Comparison of ENCODE assay signal across 25 mouse cellular contexts in the genomic region with DNA sequence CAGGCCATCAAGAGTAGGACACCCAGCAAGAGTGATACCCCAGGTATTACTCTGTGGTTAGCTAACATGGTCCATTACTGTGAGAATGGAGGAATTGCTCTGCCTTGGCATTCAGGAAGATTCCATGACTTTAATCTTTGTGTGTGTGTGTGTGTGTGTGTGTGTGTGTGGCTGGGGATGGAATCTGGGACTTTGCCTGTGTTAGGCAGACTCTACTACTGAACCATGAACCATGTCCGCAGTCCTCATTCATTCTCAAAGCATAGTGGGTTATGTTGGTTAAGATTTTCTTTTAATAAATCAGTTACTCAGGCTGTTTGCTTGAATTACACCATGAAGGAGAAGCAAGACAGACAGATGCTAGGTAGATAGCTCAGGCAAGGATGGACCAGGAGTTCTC.
A peak's percentile ranks its signal among the peaks of the same experiment; 100 is the strongest.
DNase-seq lines count a peak whose midpoint lies in the region; ATAC-seq lines count a peak whose summit lies in the region.
"Had no signal": no experiment of that assay in that cellular context is flagged by ENCODE, and none has a peak within 500 bp of the region (broad histone marks: within the 10 kb centered on the region; RNA-seq: fewer than 3 reads in every experiment).

No protein-coding gene starts in this region.

- H3K4me3 ChIP-seq in kidney, embryonic 14.5 days (ENCODE audit: low read length), result no peak overlapping the region
- no peak overlapping the region for H3K4me3 ChIP-seq in kidney, embryonic 16.5 days (ENCODE audit: low read length)
- H3K4me3 ChIP-seq: forebrain, embryonic 10.5 days; forebrain, embryonic 13.5 days; heart, adult 2 months; heart, embryonic 10.5 days; heart, embryonic 13.5 days had no signal

- H3K27ac ChIP-seq in kidney, embryonic 14.5 days (ENCODE audit: low read depth, low read length), result no peak overlapping the region
- no peak overlapping the region for H3K27ac ChIP-seq in kidney, embryonic 16.5 days (ENCODE audit: low read length)
- H3K27ac ChIP-seq: forebrain, embryonic 10.5 days; forebrain, embryonic 13.5 days; heart, adult 2 months; heart, embryonic 10.5 days; heart, embryonic 13.5 days; hindbrain, embryonic 14.5 days had no signal

- 100% methylated on average over 1 of the region's 1 CpGs for WGBS in kidney, embryonic 14.5 days
- 93% methylated on average over 1 of the region's 1 CpGs for WGBS in kidney, embryonic 16.5 days

- ATAC-seq in kidney, embryonic 14.5 days (ENCODE audit: low FRiP score, low TSS enrichment), result no peak
- ATAC-seq in kidney, embryonic 16.5 days (ENCODE audit: low FRiP score, low TSS enrichment), result no peak
- ATAC-seq: forebrain, embryonic 13.5 days; forebrain, embryonic 16.5 days; Patski had no signal

- no peaks in the 10 kb centered on the region for H3K4me1 ChIP-seq in kidney, embryonic 14.5 days (ENCODE audit: control insufficient read depth, insufficient read depth, low read length)
- no peaks in the 10 kb centered on the region for H3K4me1 ChIP-seq in kidney, embryonic 16.5 days (ENCODE audit: insufficient read depth, low read length)
- H3K4me1 ChIP-seq: forebrain, embryonic 10.5 days; forebrain, embryonic 13.5 days; heart, embryonic 10.5 days; heart, embryonic 13.5 days had no signal

- no peaks in the 10 kb centered on the region for H3K9me3 ChIP-seq in kidney, embryonic 14.5 days (ENCODE audit: control insufficient read depth, low read length)
- H3K9me3 ChIP-seq in kidney, embryonic 16.5 days (ENCODE audit: low read length), result no peaks in the 10 kb centered on the region
- H3K9me3 ChIP-seq: forebrain, embryonic 13.5 days; heart, embryonic 10.5 days had no signal

- H3K4me2 ChIP-seq in kidney, embryonic 14.5 days (replicated peaks; ENCODE audit: low read depth, low read length), result no peak overlapping the region
- H3K4me2 ChIP-seq in kidney, embryonic 16.5 days (replicated peaks; ENCODE audit: low read depth, low read length), result no peak overlapping the region
- H3K4me2 ChIP-seq: forebrain, embryonic 13.5 days; heart, embryonic 13.5 days; hindbrain, embryonic 14.5 days had no signal

- DNase-seq in kidney, adult 8-10 months, result peak; percentile 32 to 47
- DNase-seq in kidney, postnatal 10 days, result peak; percentile 47
- peak; percentile 42 to 64 for DNase-seq in kidney, postnatal 25 days
- DNase-seq in thymus, postnatal 14 days, result no peak
- DNase-seq: adrenal gland, postnatal 10 days; adrenal gland, postnatal 36 days; B cell, adult 2 months; cerebellum, adult 18-20 months; cerebellum, adult 9-10 months; cerebellum, postnatal 14 days; gastrocnemius, postnatal 10 days; gastrocnemius, postnatal 36 days; heart, adult 2 months; heart, postnatal 14 days; heart, postnatal 4 days had no signal

- H3K9ac ChIP-seq in kidney, embryonic 14.5 days (ENCODE audit: low read depth, low read length), result no peak overlapping the region
- H3K9ac ChIP-seq in kidney, embryonic 16.5 days (replicated peaks; ENCODE audit: low read length), result no peak overlapping the region
- H3K9ac ChIP-seq: forebrain, embryonic 13.5 days; heart, embryonic 13.5 days; hindbrain, embryonic 14.5 days had no signal

- no peaks in the 10 kb centered on the region for H3K27me3 ChIP-seq in kidney, embryonic 14.5 days (ENCODE audit: control insufficient read depth, insufficient read depth, low read length)
- H3K27me3 ChIP-seq in kidney, embryonic 16.5 days (ENCODE audit: insufficient read depth, low read length), result no peaks in the 10 kb centered on the region
- H3K27me3 ChIP-seq: CH12.LX; forebrain, embryonic 13.5 days; heart, embryonic 13.5 days; Patski had no signal

- H3K36me3 ChIP-seq in kidney, embryonic 14.5 days (ENCODE audit: control insufficient read depth, insufficient read depth, low read length), result peaks cover 9% of the 10 kb centered on the region; the same call in 1 of the 2 replicates
- H3K36me3 ChIP-seq in kidney, embryonic 16.5 days (ENCODE audit: insufficient read depth, low read length), result peaks cover 19% of the 10 kb centered on the region
